Mouse (Mus musculus) retina, adult 2 months (tissue): ENCODE data around the gene Gm9767.

ENCODE experiments used
- DNase-seq: peaks from one replicate; pipeline ENCODE4 v3.0.0-alpha.2; 2012; ENCODE audit warnings: low read depth, low spot score

Gm9767 gene

DNA sequence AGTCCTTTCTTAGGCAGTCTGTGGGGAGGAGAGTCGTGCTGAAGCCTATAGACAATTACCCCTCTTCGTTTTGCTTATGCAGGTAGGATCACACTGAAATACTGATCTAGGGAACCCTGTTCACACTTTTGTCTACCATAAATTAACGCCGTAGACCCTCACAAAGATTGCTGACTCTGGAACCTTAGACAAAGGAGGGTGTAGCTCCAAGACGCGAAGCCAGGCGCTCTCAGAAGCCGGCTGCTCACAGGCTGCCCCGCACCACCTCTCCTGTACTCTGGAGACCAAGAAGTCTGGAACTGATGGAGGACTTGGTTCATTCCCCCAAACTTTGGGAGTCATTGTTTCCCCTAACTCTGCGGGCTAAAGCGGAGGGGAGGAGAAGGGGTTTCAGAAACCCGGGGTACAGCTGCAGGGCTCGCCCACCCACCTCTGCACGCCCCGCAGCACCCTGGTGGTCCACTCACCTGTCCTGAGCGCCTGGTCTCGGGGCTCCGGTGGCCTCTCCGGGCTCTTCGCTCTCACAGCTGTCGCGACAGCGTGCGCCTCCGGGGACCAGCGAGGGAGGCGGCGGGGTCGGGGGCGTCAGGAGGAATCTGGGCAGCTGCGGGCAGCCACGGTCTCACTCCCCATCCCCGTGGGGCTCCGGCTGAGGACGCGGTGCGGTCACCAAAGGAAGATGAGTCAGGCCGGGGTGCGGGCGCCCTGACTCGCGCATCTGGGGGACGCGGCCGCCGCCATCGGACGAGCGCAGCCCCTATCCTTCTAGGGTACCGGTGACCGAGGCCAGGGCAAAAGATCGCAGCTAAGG is at the start of gene Gm9767:
Gene Gm9767, plus strand, starts transcription at position 585 of the 811 bp plus-strand sequence.
- DNase-seq: no peak

DNA sequence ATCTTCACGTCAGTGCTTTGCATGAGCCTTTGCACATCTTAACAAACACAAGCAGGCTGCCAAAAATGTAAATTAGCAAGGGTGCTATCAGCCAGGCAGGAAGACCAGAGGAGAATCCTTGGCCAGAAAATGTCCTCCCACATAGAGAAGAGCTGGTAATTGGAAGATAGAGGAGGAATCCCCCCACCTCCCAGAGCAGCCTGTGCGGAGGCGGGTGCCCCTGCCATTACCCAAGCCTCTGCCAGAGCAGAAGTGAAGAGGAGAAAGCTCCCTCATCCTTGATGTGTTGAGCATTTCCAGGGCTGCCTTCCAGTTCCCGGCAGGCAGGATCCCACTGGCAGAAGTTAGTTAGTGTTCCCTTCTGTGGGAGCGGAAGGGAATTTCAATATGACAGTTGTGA is 43.1 kb upstream of the Gm9767 start:
- DNase-seq: no peak

DNA sequence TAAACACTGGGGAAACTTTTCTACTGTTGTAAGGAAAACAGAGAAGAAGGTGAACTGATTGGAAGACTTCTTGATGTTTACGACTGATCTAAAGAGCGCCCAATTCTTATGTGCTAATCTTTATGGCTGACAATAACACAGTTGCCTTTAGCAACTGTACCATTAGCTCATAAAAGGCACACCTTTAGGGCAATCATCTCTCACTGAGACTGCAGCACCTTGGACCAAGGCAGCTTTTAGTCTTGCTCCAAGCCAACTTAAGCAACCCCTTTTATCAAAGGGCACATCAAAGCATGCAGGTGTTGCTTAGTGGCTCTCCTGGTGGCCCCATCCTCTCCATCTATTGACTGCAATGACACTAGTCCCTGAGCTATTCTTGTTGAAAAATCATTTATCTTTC is 26.9 kb upstream of the Gm9767 start:
- DNase-seq: no peak

DNA sequence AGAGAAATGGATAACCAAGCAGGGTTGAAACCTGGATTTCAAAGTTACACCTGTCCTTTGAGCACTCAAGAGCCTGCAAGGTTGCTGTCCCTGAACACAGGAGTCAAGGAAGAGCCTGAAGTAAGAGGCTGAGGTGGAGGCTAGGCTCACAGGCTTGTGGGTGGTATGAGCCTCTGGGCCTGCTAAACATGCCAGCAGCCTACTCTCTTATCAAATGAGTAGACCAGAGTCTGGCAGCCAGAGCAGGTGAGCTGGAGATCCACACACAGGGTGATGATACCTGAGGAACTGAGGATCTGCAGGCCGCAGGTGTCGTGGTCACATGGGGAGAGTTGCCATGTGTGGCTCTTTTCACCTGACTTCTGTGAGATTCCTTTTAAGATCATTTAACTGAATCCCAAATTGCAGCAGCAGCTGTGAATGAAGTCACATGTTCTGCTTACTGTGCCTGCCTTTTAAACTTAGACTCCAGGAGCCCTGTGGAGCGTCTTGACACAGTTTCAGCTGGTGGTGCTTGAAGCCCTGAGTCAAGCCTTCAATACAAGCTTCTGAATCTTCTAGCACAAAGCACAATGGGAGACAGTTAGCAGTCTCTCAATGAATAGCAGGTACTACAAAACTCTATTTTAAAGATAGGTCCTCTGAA is 18.3 kb upstream of the Gm9767 start:
- DNase-seq: no peak

DNA sequence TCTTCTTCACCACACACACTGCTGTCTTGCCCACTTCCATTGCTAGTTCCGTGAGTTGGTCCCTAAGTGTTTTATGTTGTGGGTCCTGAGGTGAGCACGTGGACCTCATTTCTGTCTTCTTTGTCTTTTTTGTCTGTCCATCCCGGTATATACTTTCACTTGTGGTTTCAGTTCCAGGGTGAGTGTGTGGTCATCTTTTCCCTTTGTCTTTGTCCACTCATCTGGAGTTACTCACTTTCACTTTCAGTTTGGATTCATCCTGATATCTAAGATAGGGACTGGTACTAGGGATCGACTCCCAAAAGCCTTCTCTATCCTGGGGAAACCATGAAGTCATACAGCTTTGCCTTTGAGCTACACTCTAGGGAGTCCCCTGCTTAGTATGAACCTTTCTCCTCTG is 15.0 kb upstream of the Gm9767 start:
- DNase-seq: no peak

DNA sequence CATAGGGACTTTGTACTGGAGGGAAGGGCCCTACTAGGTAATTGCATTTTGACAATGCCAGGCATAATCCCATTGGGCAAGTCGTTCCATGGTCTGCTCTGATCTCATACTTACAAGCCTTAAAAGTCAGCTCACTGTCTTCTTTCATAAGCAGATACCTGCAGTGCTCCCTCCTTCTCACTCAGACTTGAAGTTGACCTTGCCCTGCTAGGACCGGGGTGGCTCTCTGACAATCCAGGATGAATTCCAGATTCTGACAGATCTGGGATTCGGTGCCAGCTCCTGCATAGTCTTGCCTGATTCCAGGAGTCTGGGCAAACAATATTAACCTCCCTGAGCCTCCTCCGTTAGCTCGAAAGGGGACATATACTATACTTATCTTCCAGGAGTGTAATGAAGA is 6.1 kb upstream of the Gm9767 start:
- no peak for DNase-seq

DNA sequence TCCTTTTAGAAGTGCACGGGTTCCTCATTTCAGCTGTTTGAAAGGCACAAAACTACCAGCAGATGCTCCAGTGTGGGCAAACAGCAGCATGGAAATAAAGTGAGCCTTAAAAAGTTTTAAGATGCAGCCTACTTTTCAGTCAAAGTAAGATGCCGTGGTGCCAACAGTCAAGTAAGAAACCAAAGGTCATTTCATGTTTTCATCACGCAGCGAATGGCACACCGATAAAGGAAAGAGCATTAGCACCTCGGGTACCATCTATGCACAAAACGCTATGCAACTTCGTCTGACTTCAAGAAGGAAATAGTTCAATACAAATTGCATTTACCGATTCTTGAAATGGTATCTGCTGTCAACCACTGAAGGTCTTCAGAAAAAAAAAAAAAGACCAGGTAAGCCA is 1.1 kb upstream of the Gm9767 start:
- no peak for DNase-seq

DNA sequence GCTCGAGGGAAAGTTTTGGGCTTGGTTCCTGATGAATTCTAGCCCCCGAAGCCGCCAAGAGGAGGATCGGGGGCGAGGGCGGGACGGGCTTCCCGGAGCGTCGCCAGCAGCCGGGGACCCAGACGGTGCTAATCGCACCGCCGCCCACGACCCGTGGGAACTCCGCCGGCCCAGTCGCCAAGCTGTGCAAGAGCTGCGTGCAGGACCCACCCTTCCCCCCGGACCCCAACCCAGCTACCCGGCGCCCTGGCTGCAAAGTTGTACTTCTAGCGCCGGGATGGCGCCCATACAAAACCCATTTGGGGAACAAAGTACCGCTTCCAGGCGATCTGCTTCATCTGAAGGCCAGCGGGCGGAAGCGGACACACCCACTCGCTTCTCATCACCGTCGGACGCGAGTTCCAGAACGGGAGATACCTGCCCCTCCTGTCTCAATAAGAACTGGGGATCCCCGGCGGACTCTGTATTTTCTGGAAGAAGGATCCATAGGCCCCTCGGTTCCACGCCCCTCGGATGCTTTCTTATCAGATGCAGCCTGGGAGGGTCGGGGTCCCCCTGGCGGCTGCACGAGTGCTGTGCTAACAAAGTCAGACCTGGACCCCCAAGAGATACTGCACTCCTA is 577 bp downstream of the Gm9767 start, which contains the start of gene Tmem200a:
Gene Tmem200a, minus strand, starts transcription at position 532 of the 622 bp plus-strand sequence.
- peak; percentile 11 for DNase-seq

DNA sequence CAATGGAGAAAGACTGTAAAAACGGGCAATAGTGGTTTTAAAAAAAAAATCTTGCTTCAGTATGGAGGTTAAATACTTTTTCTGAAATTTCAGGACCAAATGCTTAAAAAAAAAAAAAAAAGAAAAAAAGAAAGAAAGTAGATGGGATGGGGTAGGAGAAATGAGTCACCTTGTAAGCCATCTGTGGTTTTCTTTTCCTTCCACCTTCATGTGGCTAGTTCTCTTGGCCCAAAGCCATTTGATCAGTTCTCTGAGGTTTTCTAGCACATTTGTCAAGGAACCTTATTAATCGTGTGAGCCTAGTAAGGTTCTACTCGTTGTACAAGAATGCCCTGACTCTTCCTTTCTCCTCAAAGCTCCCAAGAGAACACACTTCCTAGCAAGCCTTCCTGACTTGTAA is 1.6 kb downstream of the Gm9767 start:
- DNase-seq: no peak

DNA sequence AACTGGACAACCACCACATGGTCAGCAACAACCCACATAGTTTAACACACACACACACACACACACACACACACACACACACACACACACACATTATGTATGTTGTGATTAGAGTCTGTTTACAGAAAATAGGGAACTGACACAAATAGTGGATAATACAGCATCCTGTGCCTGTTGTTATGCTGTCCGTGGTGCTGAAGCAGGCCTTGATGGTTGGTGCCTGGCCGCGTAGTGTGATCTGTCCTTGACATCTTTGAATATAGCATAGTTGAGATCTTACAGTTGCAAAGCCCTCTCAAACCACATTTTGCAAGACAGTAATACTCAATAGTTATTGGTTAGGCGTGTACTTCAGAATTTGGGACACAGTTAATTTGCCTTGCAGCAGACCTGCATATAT is 4.0 kb downstream of the Gm9767 start:
- DNase-seq: no peak

DNA sequence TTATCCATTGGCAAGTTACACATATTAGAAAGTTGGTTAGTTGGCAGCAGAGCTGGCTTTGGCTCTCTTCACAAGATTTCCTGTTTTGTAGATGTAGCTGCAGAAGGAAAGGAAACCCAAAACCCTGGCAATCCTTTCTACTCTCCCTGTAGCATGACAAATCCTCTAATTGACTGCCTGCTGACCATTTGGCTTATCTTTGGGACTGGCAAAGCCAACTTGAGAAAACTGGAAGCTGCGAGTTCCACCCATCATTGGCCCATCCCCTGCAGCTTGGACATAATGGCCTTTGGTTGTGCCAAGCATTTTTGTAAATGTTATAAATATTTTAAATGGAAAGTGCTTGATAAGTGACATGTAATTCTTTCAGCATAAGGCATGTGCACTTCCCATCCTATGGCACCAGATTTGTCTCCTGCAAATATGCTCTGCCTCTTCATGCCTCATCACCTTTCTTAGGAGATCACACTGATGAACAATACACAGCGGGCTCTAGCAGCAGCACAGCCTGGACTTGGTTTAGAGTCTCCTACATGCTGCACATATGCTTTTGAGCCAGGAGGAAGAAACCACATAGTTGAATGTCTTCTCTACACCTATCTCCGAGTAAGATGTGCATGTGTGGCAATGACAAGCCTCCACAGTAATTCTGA is 25.4 kb downstream of the Gm9767 start:
- DNase-seq: no peak

DNA sequence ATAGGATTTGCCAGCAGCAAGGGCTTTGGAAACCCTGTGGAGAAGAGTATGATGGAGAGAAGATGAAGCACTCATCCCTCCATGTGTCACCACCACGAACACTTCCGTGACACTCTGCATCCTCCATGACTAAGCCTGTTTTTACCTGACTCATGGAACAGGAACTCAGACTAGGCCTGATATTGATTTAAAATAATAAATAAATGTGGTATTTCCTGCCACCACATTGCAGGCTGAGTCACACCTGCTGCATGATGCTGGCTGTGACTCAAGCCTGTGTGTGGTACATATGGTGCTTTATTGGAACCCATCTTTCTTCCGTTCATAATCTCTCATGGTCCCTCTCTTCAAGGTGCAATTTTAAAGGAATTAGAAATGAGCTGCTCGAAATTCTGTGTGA is 36.4 kb downstream of the Gm9767 start:
- no peak for DNase-seq

DNA sequence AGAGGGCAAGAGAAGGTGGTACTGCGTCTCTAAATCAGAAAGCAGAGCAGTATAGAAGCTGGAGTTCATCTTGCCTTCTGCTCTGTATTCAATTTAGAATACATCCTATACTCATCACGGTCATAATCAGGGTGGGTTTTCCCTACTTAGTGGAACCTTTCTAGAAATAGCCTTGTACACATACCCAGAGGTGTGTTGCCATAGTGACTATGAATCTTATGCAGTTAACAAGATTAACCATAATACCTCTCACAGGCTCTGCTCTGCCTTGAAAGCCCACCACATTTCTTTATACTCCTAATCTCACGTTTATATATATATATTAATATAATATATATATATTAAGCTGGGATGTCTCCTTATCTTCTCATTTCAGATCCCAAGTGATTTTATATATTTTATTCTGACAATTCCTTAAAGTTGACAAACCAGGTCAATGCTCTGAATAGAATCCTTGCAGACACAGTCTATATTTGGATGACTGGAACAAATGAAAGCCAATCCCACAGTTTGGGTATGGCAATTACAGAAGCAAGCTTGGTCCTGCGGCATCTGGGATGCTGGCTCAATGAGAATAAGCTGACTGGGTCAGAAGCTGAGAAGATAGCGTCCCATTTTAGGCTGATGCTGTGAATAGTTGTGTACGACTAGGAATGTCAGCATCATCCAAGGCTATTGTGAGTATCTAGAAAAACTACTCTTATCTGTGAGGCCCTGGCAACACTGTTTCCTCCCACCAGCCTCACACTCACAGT is 41.2 kb downstream of the Gm9767 start:
- no peak for DNase-seq

DNA sequence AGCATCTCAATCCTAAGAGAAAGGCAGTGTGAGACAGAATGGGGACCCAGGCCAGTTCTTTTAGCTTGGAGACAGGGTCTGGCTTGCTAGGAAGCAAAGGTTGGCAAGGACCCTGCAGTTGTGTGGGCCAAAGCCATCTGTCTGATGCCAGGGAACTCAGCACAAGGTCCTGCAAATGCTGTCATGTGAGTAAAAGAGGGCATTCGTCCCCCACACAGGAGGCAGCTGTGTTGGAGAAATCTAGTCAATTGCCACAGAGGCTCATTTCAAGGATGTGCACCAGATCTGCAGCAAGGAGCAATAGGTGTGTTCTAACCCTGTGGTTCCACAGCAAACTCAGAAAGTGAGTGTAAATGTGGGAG is 41.7 kb downstream of the Gm9767 start:
- no peak for DNase-seq
